Mouse (Mus musculus) frontal cortex, postnatal 14 days (tissue): ENCODE measurements at regions not wholly inside any gene's neighbourhood (a gene's known extent, or its start where the extent isn't known, plus 50 kb on each side); places are given as distances from the start of the nearest gene placed in this dataset.
A peak's percentile ranks its signal among the peaks of the same experiment; 100 is the strongest.

ENCODE experiments used
- DNase-seq, 2 experiments: peaks; one replicate each; pipeline ENCODE4 v3.0.0; 2022; ENCODE audit warnings: low spot score in 2 of 2

DNA sequence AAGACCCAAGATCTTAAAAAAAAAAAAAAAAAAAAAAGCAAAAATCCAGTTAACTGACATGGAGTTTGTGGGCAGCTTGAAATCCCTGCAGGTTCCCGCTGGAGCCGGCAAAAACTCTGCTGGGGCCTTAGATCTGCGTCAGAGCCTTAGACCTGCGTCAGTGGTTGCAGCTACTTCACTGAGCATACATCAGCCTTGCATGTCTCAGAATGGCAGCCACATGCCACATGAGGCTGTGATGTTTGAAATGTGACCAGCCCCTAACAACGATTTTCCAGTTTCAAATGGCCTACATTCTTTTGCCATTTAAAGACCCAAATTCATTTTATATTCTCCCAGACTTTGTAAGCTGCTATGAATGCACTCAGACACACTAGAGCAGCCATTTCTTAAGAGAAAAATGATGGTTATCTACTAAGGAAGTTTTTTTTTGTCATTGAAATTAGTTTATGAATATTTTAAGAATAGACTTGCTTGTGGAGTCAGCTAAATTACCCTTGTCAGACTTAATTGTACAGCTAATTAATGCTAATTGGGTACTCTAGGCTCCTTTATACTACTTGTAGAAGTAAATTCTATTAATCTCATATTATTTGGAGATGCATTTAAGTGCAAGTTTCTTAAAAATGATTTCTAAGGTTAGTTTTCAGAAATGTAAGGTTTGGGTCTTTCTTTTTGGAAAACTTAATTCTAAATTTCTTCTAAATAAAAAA, 70.8 kb downstream of the Toporsl start:
- DNase-seq = no peak

DNA sequence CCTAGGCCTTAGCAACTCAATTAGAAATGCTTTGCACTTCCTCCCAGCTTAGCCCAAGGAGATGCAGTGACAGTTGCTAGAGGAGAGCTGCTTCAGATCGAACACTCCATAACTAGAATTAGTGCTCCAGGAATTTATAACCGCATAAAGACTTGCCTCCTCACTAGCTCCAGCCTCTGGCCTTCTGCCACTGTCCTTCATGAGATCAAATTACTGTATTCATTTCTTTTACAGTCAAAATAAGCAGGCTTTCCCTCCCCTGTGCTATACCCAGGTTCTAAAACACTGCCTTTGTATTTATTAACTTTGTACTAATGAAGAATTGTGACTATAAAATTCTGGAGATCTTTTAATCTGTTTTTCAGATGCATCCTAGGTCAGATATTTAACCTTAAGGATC, 104.8 kb upstream of the Olfr275 start:
- no peak for DNase-seq

DNA sequence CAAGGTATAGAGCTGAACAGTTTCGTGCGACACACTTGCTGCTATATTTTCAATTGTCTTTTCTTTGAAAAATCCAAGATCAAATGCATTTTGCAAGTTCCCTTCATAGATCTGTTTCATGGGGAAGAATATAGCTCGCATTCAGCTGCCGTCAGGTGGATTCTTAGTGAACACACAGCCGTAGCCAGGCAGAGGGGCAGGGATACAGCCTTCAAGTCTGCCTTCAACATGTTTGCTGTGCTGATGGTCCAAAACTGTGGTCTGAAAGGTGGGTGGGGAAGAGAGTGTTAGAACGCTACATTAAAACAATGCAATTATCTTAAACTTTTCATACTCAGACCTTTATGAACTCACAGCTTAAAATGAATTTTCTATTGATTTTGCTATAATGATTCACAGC, 88.2 kb upstream of the Olfr275 start:
- no peak for DNase-seq

DNA sequence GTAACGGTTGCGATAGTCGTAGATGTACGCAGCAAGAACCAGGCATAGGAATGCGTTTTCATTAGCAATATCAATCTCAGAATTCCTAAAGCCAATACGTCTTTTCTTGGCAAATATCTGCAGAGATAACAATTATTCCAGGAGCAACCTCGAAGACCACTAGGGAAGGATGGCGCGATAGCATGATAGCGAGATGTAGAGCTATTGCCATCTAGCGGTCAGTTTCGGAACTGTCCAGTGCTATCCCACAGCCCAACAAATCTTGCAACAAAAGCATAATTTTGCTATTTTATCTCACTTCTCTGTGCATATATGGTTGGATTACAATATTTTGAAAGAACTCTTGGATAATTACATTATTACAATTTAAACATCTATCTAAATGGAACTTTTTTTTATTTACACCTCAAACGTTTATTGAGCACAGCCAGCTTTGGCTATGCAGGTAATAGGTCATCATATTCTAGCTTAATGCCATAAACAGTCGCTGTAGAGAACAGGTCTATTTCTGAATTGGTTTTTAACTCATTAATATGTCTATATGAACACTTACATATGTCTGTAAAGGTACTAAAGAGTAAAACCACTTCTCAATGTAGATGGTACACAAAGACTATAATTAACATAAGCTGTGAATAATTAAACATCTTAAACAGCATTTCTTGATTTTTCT, 87.6 kb upstream of the Olfr275 start:
- DNase-seq = peak; percentile 27 to 71

DNA sequence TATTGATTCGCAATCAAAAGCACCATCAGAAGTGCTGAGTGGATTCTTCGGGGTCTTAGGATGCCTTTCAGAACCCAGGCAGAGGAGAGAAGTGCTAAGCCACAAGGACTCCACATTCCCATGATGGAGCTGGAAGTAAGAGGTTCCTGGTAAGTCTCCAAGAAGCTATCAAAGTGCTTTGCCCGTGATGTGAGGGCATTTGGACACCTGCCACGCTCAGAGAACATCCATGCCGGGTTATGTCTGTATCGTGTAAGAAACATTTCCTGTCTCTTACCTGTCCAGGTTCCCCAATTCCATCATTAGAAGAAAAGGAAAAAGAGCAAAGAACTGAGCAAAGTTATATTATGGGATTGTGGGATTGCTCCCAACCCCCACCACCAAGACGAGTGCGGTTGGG, 81.3 kb upstream of the Olfr275 start:
- no peak for DNase-seq

DNA sequence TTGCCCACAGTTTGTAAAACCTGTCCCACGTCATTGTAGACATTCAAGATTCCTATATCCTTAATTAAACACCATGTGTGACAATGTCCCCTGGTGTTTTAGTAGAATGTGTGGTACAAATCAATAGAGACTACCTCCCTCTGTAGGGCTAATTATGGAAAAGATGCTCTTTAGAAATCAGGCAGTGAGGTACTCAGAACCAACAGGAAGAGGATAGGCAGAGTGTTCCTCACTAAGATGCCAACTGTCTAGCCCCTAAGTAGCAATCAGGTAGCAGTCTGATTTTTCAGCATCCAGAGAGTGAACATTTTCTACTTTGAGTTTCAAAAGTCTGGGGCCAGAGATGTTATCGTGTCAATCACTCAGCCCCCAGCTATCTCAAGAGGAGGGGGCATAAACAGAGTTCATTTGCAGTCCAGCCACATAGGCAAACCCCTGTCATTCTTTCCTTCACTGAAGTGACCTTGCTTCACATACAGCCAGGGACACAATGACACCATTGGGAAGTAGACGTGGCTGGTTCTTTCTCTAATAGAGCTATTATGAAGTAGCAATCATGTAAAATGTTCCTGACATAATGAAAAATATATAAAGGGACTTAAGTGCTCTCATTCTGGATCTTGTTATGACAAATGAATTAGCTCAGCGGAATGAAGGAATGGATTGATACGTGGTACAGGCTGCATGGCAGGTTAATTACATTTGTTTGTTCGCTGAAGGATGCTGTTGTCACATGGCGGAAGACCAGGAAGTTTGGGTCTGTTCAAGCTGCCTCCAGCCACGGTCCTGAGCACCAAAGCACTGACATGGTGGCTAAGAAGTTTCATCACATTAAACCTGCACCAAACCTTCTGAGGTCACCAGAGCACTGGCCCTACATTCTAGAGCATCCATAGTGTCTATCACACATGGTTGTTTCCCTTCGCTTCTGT, 74.6 kb upstream of the Olfr275 start:
- DNase-seq = no peak

DNA sequence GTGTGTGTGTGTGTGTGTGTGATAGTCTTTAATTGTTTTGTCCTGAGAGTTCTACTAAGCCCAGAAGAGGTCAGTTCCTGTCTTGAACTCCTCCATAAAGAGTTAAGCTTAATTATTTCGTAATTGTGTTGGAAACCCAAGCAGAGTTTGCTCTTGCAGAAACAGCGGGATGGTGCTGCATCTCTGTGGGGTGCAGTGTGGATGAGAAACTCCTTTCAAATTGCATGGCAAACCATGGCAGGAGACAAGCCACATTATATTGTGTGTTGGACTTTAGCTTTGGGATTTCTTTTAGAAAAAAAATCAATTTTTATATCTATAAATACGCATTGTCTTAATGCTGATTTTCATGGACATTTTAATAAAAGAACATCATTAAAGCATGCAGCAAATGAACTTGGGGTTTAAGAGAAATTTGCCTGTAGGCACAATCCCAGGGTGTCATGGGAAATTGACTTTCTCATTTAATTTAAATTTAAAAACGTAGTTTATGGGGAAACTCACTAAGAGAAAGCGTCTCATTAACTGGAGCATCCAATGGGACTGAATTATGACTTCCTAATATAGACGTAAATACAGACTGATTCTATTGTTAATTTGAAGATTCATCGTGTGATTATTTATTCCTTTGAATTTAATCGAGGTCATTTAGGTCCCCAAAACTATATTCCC, 61.4 kb upstream of the Olfr275 start:
- no peak for DNase-seq
